Mouse (Mus musculus): ENCODE measurements around the gene Arhgef10l. TPM values are rescaled to one million over a fixed set of nuclear protein-coding genes. Genes with fewer than 3 reads are reported as not detected.

Gene Arhgef10l
- total and polyA plus RNA-seq, 2 experiments from 2014 or later = 16.5 to 59.0 TPM

- H3K9me3 ChIP-seq (ENCODE audit: low read length) = no peaks in the 10 kb centered on the region
- WGBS = 10% methylated on average over 24 of the region's 24 CpGs
These were observed 7.9 kb downstream of the Arhgef10l start for GRCm38 (mm10) chr4:140657681-140658575.

DNA sequence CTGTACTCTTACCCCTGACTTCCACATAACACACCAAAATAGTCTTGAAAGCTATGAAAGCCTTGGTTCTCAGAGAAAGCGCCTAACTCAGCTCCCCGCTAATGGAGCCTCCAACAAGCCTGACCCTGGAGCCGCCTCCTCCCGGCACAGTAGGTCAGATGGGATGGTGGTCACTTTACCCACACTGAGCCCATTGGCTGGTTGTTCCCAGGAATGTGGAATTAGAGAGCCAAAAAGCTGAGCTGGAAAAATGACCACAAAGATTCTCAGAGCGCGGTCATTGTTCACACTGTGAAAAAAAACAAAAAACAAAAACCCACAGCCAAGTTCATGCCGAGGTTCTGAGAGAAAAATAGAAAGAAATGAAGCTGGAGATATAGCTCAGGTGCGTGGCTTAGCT lies 9.3 kb downstream of the Arhgef10l start:
- no peak overlapping the region for H3K4me2 ChIP-seq (ENCODE audit: low read depth)
- H3K27ac ChIP-seq (ENCODE audit: low read depth, low read length) = no peak overlapping the region
- DNase-seq (no peak), ATAC-seq (no peak)
- H3K4me3 ChIP-seq (ENCODE audit: low read depth, low read length) = no peak overlapping the region
- H3K9me3 ChIP-seq (ENCODE audit: low read length) = no peaks in the 10 kb centered on the region
- no peak for TF ChIP-seq CTCF (IDR thresholded peaks at IDR 0.05; ENCODE audit: low read depth)
- H3K4me1 ChIP-seq (ENCODE audit: insufficient read depth) = 0 out of 2 replicates have a peak, but pooled peaks cover 7% of the 10 kb centered on the region
- H3K36me3 ChIP-seq (ENCODE audit: insufficient read depth) = no peaks in the 10 kb centered on the region
- no peak overlapping the region for H3K9ac ChIP-seq
- 59% methylated on average over 8 of the region's 8 CpGs for WGBS
- H3K27me3 ChIP-seq (ENCODE audit: insufficient read depth, low read length) = no peaks in the 10 kb centered on the region

More at GRCm38 (mm10) chr4:140657681-140658575, 7.9 kb downstream of the Arhgef10l start:
- DNase-seq (peak; percentile 77), ATAC-seq (peak; percentile 92)
- TF ChIP-seq CTCF (IDR thresholded peaks at IDR 0.05; ENCODE audit: low read depth) = no peak
- Histone ChIP-seq H3K27me3 (ENCODE audit: insufficient read depth, low read length) (no peaks in the 10 kb centered on the region), H3K9ac (0 out of 2 replicates have a peak overlapping the region, but pooled peaks have one; percentile 18), H3K4me1 (ENCODE audit: insufficient read depth) (0 out of 2 replicates have a peak, but pooled peaks cover 7% of the 10 kb centered on the region), H3K4me3 (ENCODE audit: low read depth, low read length) (no peak overlapping the region), H3K36me3 (ENCODE audit: insufficient read depth) (no peaks in the 10 kb centered on the region), H3K4me2 (ENCODE audit: low read depth) (peak overlapping the region; percentile 5; the same call in 1 of the 2 replicates), H3K27ac (ENCODE audit: low read depth, low read length) (peak overlapping the region; percentile 64)

GRCm38 (mm10) chr4:140654798-140655197 lies 11.0 kb downstream of the Arhgef10l start:
- no peaks in the 10 kb centered on the region for H3K27me3 ChIP-seq (ENCODE audit: insufficient read depth, low read length)
- WGBS = 73% methylated on average over 8 of the region's 8 CpGs
- no peak for ATAC-seq

DNA sequence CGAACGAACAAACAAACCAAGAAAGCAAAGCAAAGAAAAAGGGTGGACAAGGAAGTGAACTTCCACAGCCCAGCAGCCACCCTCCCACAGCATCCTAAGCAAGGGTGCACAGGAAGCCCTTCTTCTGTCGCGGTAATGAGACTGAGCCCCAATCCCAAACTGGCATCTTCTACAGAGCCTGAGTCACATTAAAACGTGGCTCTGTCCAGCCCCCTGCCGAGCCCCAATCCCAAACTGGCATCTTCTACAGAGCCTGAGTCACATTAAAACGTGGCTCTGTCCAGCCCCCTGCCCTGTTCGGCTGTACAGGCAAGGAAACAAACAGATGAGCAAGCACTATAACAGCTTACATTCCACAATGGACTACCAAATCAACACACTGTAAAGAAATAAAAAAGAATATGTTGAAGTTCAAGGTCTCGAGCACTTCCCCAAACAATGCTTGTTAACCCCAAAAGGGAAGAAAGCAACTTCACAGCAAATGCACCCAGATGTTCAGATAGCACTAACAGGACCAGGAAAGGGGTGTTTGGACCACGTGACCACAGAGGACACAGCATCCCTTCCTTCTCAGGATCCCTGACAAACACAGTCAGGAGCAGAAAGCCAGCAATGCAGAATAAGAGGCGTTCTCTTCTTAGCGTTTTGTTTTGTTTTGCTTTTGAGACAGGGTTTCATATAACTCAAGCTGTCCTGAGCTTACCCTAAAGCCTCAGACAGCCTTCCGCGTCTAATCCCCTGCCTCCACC lies 11.8 kb downstream of the Arhgef10l start:
- Histone ChIP-seq H3K9ac (no peak overlapping the region), H3K4me2 (ENCODE audit: low read depth) (no peak overlapping the region), H3K36me3 (ENCODE audit: insufficient read depth) (no peaks in the 10 kb centered on the region), H3K27ac (ENCODE audit: low read depth, low read length) (no peak overlapping the region), H3K9me3 (ENCODE audit: low read length) (no peaks in the 10 kb centered on the region), H3K4me3 (ENCODE audit: low read depth, low read length) (no peak overlapping the region), H3K4me1 (ENCODE audit: insufficient read depth) (peaks cover 13% of the 10 kb centered on the region), H3K27me3 (ENCODE audit: insufficient read depth, low read length) (no peaks in the 10 kb centered on the region)
- no peak for ATAC-seq
- TF ChIP-seq CTCF (IDR thresholded peaks at IDR 0.05; ENCODE audit: low read depth) = no peak
- 45% methylated on average over 14 of the region's 14 CpGs for WGBS
- no peak for DNase-seq

More at GRCm38 (mm10) chr4:140654798-140655197, 11.0 kb downstream of the Arhgef10l start:
- no peak overlapping the region for H3K27ac ChIP-seq (ENCODE audit: low read depth, low read length)
- H3K4me3 ChIP-seq (ENCODE audit: low read depth, low read length) = no peak overlapping the region
- DNase-seq = no peak
- 0 out of 2 replicates have a peak, but pooled peaks cover 7% of the 10 kb centered on the region for H3K4me1 ChIP-seq (ENCODE audit: insufficient read depth)
- H3K4me2 ChIP-seq (ENCODE audit: low read depth) = no peak overlapping the region
- H3K9ac ChIP-seq = no peak overlapping the region
- TF ChIP-seq CTCF (IDR thresholded peaks at IDR 0.05; ENCODE audit: low read depth) = no peak
- H3K36me3 ChIP-seq (ENCODE audit: insufficient read depth) = no peaks in the 10 kb centered on the region
- H3K9me3 ChIP-seq (ENCODE audit: low read length) = no peaks in the 10 kb centered on the region

DNA sequence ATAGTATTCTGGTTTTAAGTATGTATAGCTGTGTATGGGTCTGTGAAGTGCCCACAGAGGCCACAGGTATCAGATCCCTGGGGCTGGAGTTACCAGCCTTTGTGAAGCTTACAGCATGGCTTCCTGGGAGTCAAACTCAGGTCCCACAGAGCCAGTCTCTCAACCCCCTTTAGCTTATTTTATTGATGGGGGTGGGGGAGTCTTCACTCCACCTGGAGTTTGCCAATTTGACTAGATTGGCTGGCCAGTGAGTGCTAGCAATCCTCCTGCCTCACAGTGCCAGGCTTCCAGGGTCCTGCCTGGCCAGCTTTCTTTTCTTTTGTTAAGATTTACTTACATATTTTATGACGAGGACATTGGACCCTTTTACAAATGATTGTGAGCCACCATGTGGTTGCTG lies 16.1 kb downstream of the Arhgef10l start:
- TF ChIP-seq CTCF (IDR thresholded peaks at IDR 0.05; ENCODE audit: low read depth) = no peak
- 32% methylated on average over 1 of the region's 1 CpGs for WGBS
- peak overlapping the region; percentile 97; the same call in 1 of the 2 replicates for H3K9ac ChIP-seq
- H3K9me3 ChIP-seq (ENCODE audit: low read length) = no peaks in the 10 kb centered on the region
- peaks cover 18% of the 10 kb centered on the region for H3K4me1 ChIP-seq (ENCODE audit: insufficient read depth)
- no peaks in the 10 kb centered on the region for H3K27me3 ChIP-seq (ENCODE audit: insufficient read depth, low read length)
- no peak overlapping the region for H3K4me3 ChIP-seq (ENCODE audit: low read depth, low read length)
- H3K36me3 ChIP-seq (ENCODE audit: insufficient read depth) = peaks cover 5% of the 10 kb centered on the region; the same call in 1 of the 2 replicates
- peak overlapping the region; percentile 83 for H3K4me2 ChIP-seq (ENCODE audit: low read depth)
- 0 out of 2 replicates have a peak overlapping the region, but pooled peaks have one; percentile 97 for H3K27ac ChIP-seq (ENCODE audit: low read depth, low read length)
- ATAC-seq = no peak
- no peak for DNase-seq

- DNase-seq (peak; percentile 63), ATAC-seq (peak; percentile 23)
- Histone ChIP-seq H3K36me3 (ENCODE audit: insufficient read depth) (peaks cover 5% of the 10 kb centered on the region; the same call in 1 of the 2 replicates), H3K27me3 (ENCODE audit: insufficient read depth, low read length) (no peaks in the 10 kb centered on the region), H3K4me2 (ENCODE audit: low read depth) (peak overlapping the region; percentile 83), H3K9ac (peak overlapping the region; percentile 97), H3K4me1 (ENCODE audit: insufficient read depth) (peaks cover 21% of the 10 kb centered on the region), H3K4me3 (ENCODE audit: low read depth, low read length) (peak overlapping the region; percentile 82), H3K27ac (ENCODE audit: low read depth, low read length) (peak overlapping the region; percentile 97), H3K9me3 (ENCODE audit: low read length) (no peaks in the 10 kb centered on the region)
- 11% methylated on average over 9 of the region's 9 CpGs for WGBS
- no peak for TF ChIP-seq CTCF (IDR thresholded peaks at IDR 0.05; ENCODE audit: low read depth)
These were observed 16.6 kb downstream of the Arhgef10l start for GRCm38 (mm10) chr4:140649207-140649591.

All from forebrain, postnatal 0 days (tissue).